Mouse (Mus musculus) intestine, embryonic 16.5 days (tissue): ENCODE results near the gene Pck2. TPM values are rescaled to one million over a fixed set of nuclear protein-coding genes. Genes with fewer than 3 reads are reported as not detected.

ENCODE experiments used
- ATAC-seq: fragments of 200-750 bp; cut with Nextera tagmentation; 2 replicates; pipeline ENCODE4 v1.8.0; 2017; ENCODE audit warnings: moderate TSS enrichment, moderate library complexity
- H3K27ac ChIP-seq: fragments of 300-500 bp; sonication (generic); 2 replicates; pipeline ENCODE4 v1.5.1; 2014; ENCODE audit warnings: mild to moderate bottlenecking, low read length
- H3K27me3 ChIP-seq: fragments of 300-500 bp; sonication (generic); replicated peaks from 2 replicates; pipeline ENCODE4 v1.6.1; 2014; ENCODE audit warnings: low read length, control low read depth, mixed read lengths; ENCODE audit not compliant: control insufficient read depth, insufficient read depth
- H3K36me3 ChIP-seq: fragments of 300-500 bp; sonication (generic); 2 replicates; pipeline ENCODE4 v1.6.1; 2014; ENCODE audit warnings: low read length, control low read depth; ENCODE audit not compliant: control insufficient read depth, insufficient read depth
- H3K4me1 ChIP-seq: fragments of 300-500 bp; sonication (generic); 2 replicates; pipeline ENCODE4 v1.6.1; 2014; ENCODE audit warnings: low read length, control low read depth, mixed read lengths; ENCODE audit not compliant: control insufficient read depth, insufficient read depth
- H3K4me2 ChIP-seq: fragments of 300-500 bp; sonication (generic); 2 replicates; pipeline ENCODE4 v1.6.1; 2014; ENCODE audit warnings: low read depth, low read length, control low read depth
- H3K4me3 ChIP-seq: fragments of 300-500 bp; sonication (generic); 2 replicates; pipeline ENCODE4 v1.5.1; 2014; ENCODE audit warnings: mild to moderate bottlenecking, low read length
- H3K9ac ChIP-seq: fragments of 300-500 bp; sonication (generic); 2 replicates; pipeline ENCODE4 v1.6.1; 2014; ENCODE audit warnings: low read depth, low read length
- H3K9me3 ChIP-seq: fragments of 300-500 bp; sonication (generic); 2 replicates; pipeline ENCODE4 v1.6.1; 2016; ENCODE audit warnings: low read length, control low read depth; ENCODE audit not compliant: control insufficient read depth
- WGBS: fragments of 180-500 bp; shearing (Covaris S2); extraction: QIAGEN DNeasy Blood & Tissue Kit; methylation state at CpG from one replicate; pipeline ENCODE4 v1.1.7; 2014; 5-methylcytosine and 5-hydroxymethylcytosine counted together
- polyA plus RNA-seq: library from polyadenylated mRNA; unstranded; fragments of >200 nt; fragmentation: Nextera tagmentation; extraction: Ambion mirVana; gene quantifications from 2 replicates; pipeline ENCODE4 v1.2.1, GENCODE M21; 2015

Gene Pck2
- polyA plus RNA-seq: 46.2 and 51.8 TPM in 2 replicates

DNA sequence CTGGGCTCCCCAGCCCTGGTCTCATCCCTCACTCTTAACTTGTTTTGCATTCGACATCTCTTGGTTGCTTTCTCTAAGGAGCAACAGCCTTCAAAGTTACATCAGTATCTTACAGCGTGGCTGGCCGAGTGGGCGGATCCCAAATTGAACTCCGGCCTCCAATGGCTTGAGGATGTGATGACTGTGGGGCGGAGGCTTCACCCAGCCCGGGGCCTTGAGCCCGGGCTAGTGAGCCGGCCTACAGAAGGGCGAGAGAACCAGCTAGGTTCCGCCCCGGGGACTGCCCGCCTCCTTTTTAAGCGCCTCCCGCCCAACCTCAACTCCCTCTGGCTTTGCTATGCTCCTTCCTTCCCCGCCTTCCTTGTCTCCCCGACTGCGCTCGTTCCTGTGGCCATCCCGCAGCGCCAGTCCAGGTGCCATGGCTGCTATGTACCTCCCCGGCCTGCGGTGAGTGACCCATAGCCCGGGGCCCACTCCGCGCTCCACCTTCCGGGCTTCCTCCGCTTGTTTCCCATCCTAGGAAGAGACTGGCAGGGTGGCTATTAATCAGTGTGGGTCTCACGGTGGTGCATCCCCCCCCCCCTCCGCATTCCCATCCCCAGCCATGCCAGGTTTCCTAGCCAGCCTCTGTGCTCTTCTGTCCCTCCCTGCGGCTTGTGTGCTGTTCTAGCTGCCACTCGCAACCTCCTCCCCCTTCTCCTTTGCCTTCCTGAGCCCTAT is at the start of gene Pck2:
Gene Pck2 (plus strand): TSS at position 200 of the 720 bp plus-strand sequence.
- peak; percentile 97 for ATAC-seq
- peak within 1 kb of the TSS; percentile 87 for H3K9ac ChIP-seq
- peak within 1 kb of the TSS; percentile 95 for H3K27ac ChIP-seq
- no peaks in the 10 kb centered on the region for H3K27me3 ChIP-seq
- H3K9me3 ChIP-seq: no peaks in the 10 kb centered on the region
- peaks cover 16% of the 10 kb centered on the region for H3K4me1 ChIP-seq
- WGBS: 1% methylated on average over 31 of the region's 32 CpGs
- H3K4me3 ChIP-seq: peak within 1 kb of the TSS; percentile 74
- H3K36me3 ChIP-seq: peaks cover 3% of the 10 kb centered on the region
- peak within 1 kb of the TSS; percentile 65 for H3K4me2 ChIP-seq

DNA sequence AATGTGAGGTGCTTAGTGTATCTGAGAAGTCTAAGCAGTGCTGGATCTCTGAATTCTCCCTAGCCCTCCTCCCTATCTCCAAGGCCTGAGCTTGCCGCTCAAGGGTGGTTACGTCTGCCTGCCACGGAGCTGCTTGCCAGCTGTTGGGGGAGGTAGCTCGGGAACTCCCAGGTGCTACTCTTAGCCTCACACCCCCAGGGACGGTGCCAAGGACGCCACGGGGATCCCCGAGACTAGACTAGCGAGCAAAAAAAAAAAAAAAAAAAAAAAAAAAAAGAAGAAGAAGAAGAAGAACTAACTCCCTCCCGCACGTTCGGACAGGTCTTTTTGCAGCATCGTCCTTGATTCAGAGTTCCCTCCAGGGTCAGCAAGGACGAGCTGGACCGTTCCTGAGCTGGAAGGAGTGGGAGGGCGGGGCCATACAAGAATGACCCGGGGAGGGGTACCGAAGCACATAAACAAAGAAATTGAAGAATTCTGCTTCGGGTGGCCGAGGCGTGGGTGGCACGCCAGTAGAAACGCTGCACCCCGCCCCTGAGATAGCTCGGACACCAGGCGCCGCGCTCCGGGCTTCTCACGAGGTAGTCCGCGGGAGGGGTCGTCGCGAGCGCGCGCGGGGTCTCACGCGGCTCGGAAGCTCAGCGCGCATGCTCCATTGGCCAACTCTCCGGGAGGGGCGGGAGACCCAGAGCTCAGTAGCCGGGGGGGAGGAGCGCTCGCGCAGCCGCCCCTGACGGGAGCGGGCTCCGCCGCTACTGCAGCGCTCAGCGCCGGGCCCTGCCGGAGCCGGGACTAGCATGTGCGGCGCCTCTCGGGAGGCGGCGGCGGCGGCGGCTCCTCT is 49.5 kb upstream of the Pck2 start, which contains the start of gene Carmil3:
Gene Carmil3 (plus strand): TSS at position 291 of the 841 bp plus-strand sequence.
- H3K27ac ChIP-seq: peak within 1 kb of the TSS; percentile 57
- H3K27me3 ChIP-seq: no peaks in the 10 kb centered on the region
- H3K36me3 ChIP-seq: peaks cover 8% of the 10 kb centered on the region
- H3K9ac ChIP-seq: peak within 1 kb of the TSS; percentile 73
- no peaks in the 10 kb centered on the region for H3K9me3 ChIP-seq
- 1% methylated on average over 57 of the region's 68 CpGs for WGBS
- H3K4me2 ChIP-seq: peak within 1 kb of the TSS; percentile 99
- H3K4me3 ChIP-seq: peak within 1 kb of the TSS; percentile 76
- peaks cover 7% of the 10 kb centered on the region; the same call in 1 of the 2 replicates for H3K4me1 ChIP-seq
- ATAC-seq: peak; percentile 86

DNA sequence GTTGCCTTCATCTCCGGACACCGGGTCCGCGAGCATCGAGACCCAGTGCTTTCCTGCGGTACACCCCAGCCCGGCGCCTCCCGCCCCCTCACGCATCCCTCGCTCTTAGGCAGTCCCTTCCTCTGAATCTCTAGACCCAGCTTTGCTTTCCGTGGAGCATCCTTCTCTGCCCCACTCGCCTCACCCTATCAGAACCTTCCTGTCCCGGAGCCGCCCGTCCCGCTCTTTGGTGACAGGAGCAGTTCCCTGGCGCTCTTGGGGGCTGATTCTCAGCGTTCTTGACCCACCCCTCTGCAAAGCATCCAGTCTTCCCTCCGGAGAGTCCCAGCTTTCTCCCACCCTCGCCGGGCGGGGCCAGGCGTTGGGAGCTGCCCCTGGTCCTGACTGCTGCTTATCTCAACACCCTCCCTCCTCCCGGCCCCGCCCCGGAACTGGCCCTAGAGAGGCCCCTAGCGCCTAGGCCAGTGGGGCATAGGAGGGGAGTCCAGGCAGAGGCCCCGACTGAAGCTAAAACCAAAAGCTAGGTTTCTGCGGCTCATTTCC is 48.7 kb upstream of the Pck2 start:
- H3K27ac ChIP-seq: peak overlapping the region; percentile 57
- under 1% methylated on average over 30 of the region's 30 CpGs for WGBS
- H3K27me3 ChIP-seq: no peaks in the 10 kb centered on the region
- H3K36me3 ChIP-seq: peaks cover 8% of the 10 kb centered on the region; the same call in 1 of the 2 replicates
- peak overlapping the region; percentile 99 for H3K4me2 ChIP-seq
- peak overlapping the region; percentile 73 for H3K9ac ChIP-seq
- ATAC-seq: peak; percentile 86
- H3K9me3 ChIP-seq: no peaks in the 10 kb centered on the region
- peak overlapping the region; percentile 76 for H3K4me3 ChIP-seq
- peaks cover 7% of the 10 kb centered on the region; the same call in 1 of the 2 replicates for H3K4me1 ChIP-seq

DNA sequence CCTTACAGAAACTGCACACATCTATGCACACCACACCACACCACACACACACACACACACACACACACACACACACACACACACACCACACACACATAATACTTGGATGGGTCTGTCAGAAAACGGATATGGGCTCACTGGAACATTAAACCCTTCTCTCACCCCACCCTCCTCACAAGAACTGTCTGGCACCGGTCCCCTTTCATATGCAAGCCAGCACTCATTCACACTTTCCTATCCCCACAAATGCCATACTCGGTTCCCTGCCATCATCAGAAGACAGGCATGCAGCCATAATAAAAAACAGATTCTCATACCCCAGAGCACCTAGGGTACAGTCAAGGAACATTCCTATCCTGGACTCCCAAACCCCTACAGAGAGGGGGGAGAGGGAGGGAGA is 48.0 kb upstream of the Pck2 start:
- H3K27me3 ChIP-seq: no peaks in the 10 kb centered on the region
- no peak overlapping the region for H3K9ac ChIP-seq
- 39% methylated on average over 3 of the region's 3 CpGs for WGBS
- no peaks in the 10 kb centered on the region for H3K9me3 ChIP-seq
- no peak overlapping the region for H3K4me2 ChIP-seq
- no peak overlapping the region for H3K27ac ChIP-seq
- H3K36me3 ChIP-seq: 0 out of 2 replicates have a peak, but pooled peaks cover 3% of the 10 kb centered on the region
- peaks cover 7% of the 10 kb centered on the region; the same call in 1 of the 2 replicates for H3K4me1 ChIP-seq
- no peak overlapping the region for H3K4me3 ChIP-seq
- no peak for ATAC-seq

DNA sequence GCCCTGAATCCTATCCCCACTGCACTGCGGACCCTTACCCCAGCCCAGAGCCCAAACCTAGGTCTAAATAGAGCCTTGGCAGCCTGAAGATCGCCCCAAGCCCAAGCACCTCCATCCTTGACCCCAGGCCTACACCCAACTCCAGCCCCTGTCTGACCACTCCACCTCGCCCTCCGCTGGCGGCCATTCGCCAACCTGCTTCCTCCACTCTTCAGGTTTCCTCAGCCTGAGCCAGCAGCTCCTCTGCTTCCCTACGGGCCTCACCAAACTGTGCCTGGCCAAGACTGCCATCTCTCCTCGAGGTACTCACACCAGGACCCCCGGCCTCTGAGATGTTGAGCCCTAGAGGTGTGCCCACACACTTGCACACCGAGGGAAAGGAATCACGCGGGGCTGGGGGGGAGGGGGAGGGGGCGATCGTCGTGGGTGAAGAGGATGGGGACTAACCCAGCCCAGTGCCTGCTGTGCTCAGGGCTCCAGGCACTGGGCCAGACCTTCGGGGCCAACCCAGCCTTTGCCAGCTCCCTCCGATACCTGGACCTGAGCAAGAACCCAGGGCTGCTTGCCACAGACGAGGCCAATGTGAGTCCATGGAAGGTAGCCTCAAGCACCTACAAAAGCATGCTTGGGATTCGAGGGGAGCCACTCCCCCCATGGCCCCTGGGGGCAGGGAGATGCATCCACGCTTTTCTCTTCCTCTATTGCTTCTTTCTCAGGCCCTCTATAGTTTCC is 44.4 kb upstream of the Pck2 start:
- no peak overlapping the region for H3K4me3 ChIP-seq
- ATAC-seq: no peak
- H3K4me2 ChIP-seq: no peak overlapping the region
- peaks cover 4% of the 10 kb centered on the region; the same call in 1 of the 2 replicates for H3K4me1 ChIP-seq
- WGBS: 76% methylated on average over 20 of the region's 20 CpGs
- H3K27ac ChIP-seq: no peak overlapping the region
- no peaks in the 10 kb centered on the region for H3K27me3 ChIP-seq
- no peaks in the 10 kb centered on the region for H3K9me3 ChIP-seq
- no peaks in the 10 kb centered on the region for H3K36me3 ChIP-seq
- H3K9ac ChIP-seq: no peak overlapping the region

DNA sequence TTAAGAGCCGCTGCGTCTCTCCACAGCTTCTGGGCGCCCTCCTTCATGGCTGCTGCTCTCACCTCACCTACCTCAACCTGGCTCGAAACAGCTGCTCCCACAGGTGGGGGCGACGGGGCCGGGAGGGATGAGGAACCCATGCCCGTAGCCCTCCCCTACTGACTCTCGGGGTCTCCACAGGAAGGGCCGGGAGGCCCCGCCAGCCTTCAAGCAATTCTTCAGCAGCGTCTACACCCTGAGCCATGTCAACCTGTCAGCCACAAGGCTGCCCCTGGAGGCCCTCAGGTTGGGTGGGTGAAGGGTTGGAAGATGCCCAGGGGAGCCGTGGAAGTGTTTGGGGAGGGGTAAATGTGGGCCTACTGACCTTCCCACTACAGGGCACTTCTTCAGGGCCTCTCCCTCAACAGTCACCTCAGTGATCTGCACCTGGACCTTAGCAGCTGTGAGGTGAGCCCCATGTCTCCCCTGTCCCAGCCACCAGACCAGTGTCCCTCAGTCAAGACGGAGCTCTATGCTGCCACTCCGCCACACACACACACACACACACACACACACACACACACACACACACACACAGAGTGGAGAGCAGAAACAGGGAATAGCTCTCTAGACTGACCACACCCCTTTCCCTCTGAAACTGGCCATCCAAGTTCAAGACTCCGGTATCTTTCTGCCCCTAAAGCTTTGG is 43.2 kb upstream of the Pck2 start:
- Histone ChIP-seq H3K4me1 (no peaks in the 10 kb centered on the region), H3K4me2 (no peak overlapping the region), H3K9me3 (no peaks in the 10 kb centered on the region), H3K27ac (no peak overlapping the region), H3K36me3 (no peaks in the 10 kb centered on the region), H3K4me3 (no peak overlapping the region), H3K27me3 (no peaks in the 10 kb centered on the region), H3K9ac (no peak overlapping the region)
- ATAC-seq: peak; percentile 43
- 74% methylated on average over 16 of the region's 16 CpGs for WGBS

DNA sequence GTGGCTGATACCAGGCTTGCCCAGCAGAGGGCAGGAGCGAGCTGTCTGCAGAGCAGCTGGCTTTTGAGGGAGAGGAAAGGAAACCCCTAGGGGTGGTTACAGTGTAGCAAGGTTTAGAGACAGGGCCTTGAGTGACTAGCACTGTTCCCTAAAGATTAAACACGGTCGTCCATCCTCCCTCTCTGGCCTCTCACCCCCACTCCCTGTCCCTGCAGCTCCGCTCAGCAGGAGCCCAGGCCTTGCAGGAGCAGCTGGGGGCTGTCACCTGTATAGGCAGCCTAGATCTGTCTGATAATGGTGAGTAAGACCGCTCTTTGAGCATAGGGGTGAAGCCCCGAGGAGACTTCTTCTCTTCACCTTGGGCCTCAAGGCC is 42.6 kb upstream of the Pck2 start:
- Histone ChIP-seq H3K36me3 (no peaks in the 10 kb centered on the region), H3K9me3 (no peaks in the 10 kb centered on the region), H3K27ac (no peak overlapping the region), H3K4me2 (no peak overlapping the region), H3K9ac (no peak overlapping the region), H3K4me1 (no peaks in the 10 kb centered on the region), H3K27me3 (no peaks in the 10 kb centered on the region), H3K4me3 (no peak overlapping the region)
- peak; percentile 58 for ATAC-seq
- WGBS: 23% methylated on average over 6 of the region's 6 CpGs

DNA sequence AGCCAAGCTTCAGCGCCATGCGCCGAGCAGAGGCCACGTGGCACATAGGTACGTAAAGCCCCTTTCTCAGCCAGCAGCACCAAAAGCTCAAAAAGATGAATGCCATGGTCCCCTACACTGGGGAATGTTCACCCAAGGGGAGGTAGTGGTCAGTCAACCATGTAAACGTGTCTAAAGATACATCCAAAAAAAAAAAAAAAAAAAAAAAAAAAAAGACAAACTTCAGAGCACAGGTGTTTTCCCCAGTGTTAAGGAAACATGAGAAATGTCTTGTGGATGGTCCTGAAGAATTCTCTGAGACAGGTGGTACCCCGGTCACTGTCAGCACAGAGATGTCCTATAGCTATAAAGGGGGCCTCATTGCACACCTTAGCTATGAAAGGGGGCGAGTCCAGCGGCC is 34.5 kb upstream of the Pck2 start:
- H3K9ac ChIP-seq: no peak overlapping the region
- no peak overlapping the region for H3K4me3 ChIP-seq
- H3K27me3 ChIP-seq: no peaks in the 10 kb centered on the region
- H3K36me3 ChIP-seq: no peaks in the 10 kb centered on the region
- 88% methylated on average over 9 of the region's 9 CpGs for WGBS
- no peak overlapping the region for H3K27ac ChIP-seq
- no peaks in the 10 kb centered on the region for H3K4me1 ChIP-seq
- no peak for ATAC-seq
- no peak overlapping the region for H3K4me2 ChIP-seq
- no peaks in the 10 kb centered on the region for H3K9me3 ChIP-seq
